Mouse (Mus musculus) MEL-GATA-1-ER (cell line): Measurements from ENCODE around the gene Dip2a.

Experiments used
- DNase-seq: peaks from one replicate; pipeline ENCODE4 v3.0.0-alpha.2; 2012; ENCODE audit warnings: low read depth; ENCODE audit errors: extremely low read depth

Gene Dip2a

GRCm38 (mm10) chr10:76344711-76345539 is at the start of gene Dip2a:
Gene Dip2a, minus strand, starts transcription at chr10:76345291.
- peak; percentile 55 for DNase-seq

GRCm38 (mm10) chr10:76392596-76392995 is 47.5 kb upstream of the Dip2a start:
- no peak for DNase-seq

- no peak for DNase-seq
These were observed 46.7 kb upstream of the Dip2a start for GRCm38 (mm10) chr10:76391786-76392185.

GRCm38 (mm10) chr10:76391166-76391565 is 46.1 kb upstream of the Dip2a start:
- no peak for DNase-seq

GRCm38 (mm10) chr10:76374981-76375380 is 29.9 kb upstream of the Dip2a start:
- no peak for DNase-seq

GRCm38 (mm10) chr10:76371736-76372135 is 26.6 kb upstream of the Dip2a start:
- no peak for DNase-seq

GRCm38 (mm10) chr10:76368766-76369165 is 23.7 kb upstream of the Dip2a start:
- no peak for DNase-seq

GRCm38 (mm10) chr10:76363233-76363632 is 18.1 kb upstream of the Dip2a start:
- no peak for DNase-seq

GRCm38 (mm10) chr10:76358468-76358867 is 13.4 kb upstream of the Dip2a start:
- no peak for DNase-seq

- no peak for DNase-seq
These were observed 12.3 kb upstream of the Dip2a start for GRCm38 (mm10) chr10:76357286-76357875.

GRCm38 (mm10) chr10:76354974-76355373 is 9.9 kb upstream of the Dip2a start:
- DNase-seq = no peak

GRCm38 (mm10) chr10:76353986-76354385 is 8.9 kb upstream of the Dip2a start:
- no peak for DNase-seq

- DNase-seq = no peak
These were observed 6.9 kb upstream of the Dip2a start for GRCm38 (mm10) chr10:76351953-76352352.

- DNase-seq = peak; percentile 68
These were observed 1.5 kb upstream of the Dip2a start for GRCm38 (mm10) chr10:76346589-76346988.

- peak; percentile 36 for DNase-seq
These were observed 976 bp upstream of the Dip2a start for GRCm38 (mm10) chr10:76346043-76346491.

GRCm38 (mm10) chr10:76345540-76345902 is 430 bp upstream of the Dip2a start:
- peak; percentile 26 for DNase-seq

GRCm38 (mm10) chr10:76334350-76334749 is 10.7 kb downstream of the Dip2a start:
- no peak for DNase-seq

GRCm38 (mm10) chr10:76332040-76332439 is 13.1 kb downstream of the Dip2a start:
- no peak for DNase-seq

GRCm38 (mm10) chr10:76329093-76329492 is 16.0 kb downstream of the Dip2a start:
- DNase-seq = no peak

GRCm38 (mm10) chr10:76328574-76328973 is 16.5 kb downstream of the Dip2a start:
- no peak for DNase-seq

- no peak for DNase-seq
These were observed 18.6 kb downstream of the Dip2a start for GRCm38 (mm10) chr10:76326304-76327006.

- no peak for DNase-seq
These were observed 27.5 kb downstream of the Dip2a start for GRCm38 (mm10) chr10:76317623-76318022.
